Mouse (Mus musculus): ENCODE data around the gene Eefsec. TPM values are rescaled to one million over a fixed set of nuclear protein-coding genes. Genes with fewer than 3 reads are reported as not detected.

Gene Eefsec
- polyA plus RNA-seq, 1 experiment = 5.2 TPM

DNA sequence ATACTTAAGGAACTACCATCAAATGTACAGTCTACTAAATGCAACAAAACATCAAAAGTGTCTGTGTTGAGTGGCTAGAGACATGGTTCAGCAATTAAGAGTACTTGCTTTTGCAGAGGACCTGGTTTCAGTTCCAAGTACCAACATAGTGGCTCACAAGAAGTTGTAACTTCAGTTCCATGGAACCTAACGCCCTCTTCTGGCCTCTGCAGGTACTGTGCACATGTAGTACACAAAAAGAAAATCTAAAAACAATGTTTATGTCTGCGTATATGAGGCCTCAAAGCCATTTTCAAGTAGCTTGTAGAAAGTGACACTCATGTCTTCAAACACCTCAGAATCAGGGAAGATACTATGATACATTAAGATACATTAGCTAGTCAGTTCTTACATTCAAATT, 48.4 kb downstream of the Eefsec start:
- WGBS = 74% methylated on average over 2 of the region's 2 CpGs
- H3K27ac ChIP-seq (ENCODE audit: control insufficient read depth, insufficient read depth, low read depth, low read length, poor library complexity) = no peak overlapping the region
- H3K4me1 ChIP-seq (ENCODE audit: control insufficient read depth, insufficient read depth, low read length) = no peaks in the 10 kb centered on the region
- no peak overlapping the region for H3K4me3 ChIP-seq (replicated peaks; ENCODE audit: control insufficient read depth, low read depth, low read length)
- TF ChIP-seq POLR2A (IDR thresholded peaks at IDR 0.05; ENCODE audit: borderline replicate concordance, control insufficient read depth, low read depth, low read length) (no peak), CTCF (IDR thresholded peaks at IDR 0.05; ENCODE audit: control insufficient read depth, insufficient read depth, low read length) (no peak)

GRCm38 (mm10) chr6:88388946-88389345, 57.4 kb downstream of the Eefsec start:
- peaks cover 1% of the 10 kb centered on the region for H3K4me1 ChIP-seq (ENCODE audit: control insufficient read depth, insufficient read depth, low read length)
- no peak for TF ChIP-seq CTCF (IDR thresholded peaks at IDR 0.05; ENCODE audit: control insufficient read depth, insufficient read depth, low read length)
- no peak for TF ChIP-seq POLR2A (IDR thresholded peaks at IDR 0.05; ENCODE audit: borderline replicate concordance, control insufficient read depth, low read depth, low read length)

DNA sequence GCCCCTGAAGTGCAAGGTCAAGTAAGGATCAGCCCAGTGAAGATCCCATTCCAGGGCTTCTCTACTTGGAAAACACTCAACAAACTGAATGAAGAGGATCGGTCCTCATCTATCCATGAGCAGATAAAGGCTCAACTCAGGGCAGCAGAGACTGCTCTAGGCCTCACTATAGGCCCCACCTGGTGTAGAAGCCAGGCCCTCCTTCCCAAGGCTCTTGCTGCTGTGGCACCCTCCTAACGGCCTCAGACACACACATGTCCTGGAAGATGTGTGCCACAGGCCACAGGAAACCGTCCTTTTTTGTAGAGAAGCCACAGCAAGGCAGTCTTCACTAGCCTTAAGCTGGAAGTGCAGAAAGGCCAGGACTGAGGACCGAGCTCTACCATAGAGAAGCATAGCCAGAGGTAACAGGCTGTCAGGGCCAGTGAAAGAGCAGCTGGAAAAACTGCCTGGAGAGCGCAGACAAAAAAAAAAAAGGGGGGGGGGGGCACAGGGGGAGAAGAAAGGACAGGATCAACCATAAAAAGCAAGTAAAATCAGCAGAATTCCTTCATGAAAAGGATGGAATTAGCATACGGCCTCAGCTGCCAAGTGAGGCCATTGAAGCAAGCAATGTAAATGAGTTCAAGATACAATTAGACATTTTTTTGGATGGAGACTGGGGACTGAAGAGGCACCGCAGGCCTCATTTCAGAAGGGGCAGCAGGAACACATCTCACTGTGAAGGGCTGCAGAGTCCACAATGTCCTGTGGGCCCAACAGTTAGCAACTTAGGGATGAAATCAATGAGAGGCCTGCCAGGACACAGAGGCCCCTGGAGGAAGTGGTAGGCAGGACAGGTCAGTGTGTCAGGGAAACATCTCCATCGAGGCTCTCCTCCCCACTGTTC, 58.3 kb downstream of the Eefsec start:
- TF ChIP-seq POLR2A (IDR thresholded peaks at IDR 0.05; ENCODE audit: borderline replicate concordance, control insufficient read depth, low read depth, low read length) (no peak), CTCF (IDR thresholded peaks at IDR 0.05; ENCODE audit: control insufficient read depth, insufficient read depth, low read length) (no peak)
- Histone ChIP-seq H3K4me1 (ENCODE audit: control insufficient read depth, insufficient read depth, low read length) (peaks cover 1% of the 10 kb centered on the region), H3K27ac (ENCODE audit: control insufficient read depth, insufficient read depth, low read depth, low read length, poor library complexity) (no peak overlapping the region), H3K4me3 (replicated peaks; ENCODE audit: control insufficient read depth, low read depth, low read length) (no peak overlapping the region)
- WGBS = 68% methylated on average over 8 of the region's 8 CpGs

More at GRCm38 (mm10) chr6:88388946-88389345, 57.4 kb downstream of the Eefsec start:
- H3K4me3 ChIP-seq (replicated peaks; ENCODE audit: control insufficient read depth, low read depth, low read length) = no peak overlapping the region
- WGBS = 37% methylated on average over 5 of the region's 5 CpGs
- no peak overlapping the region for H3K27ac ChIP-seq (ENCODE audit: control insufficient read depth, insufficient read depth, low read depth, low read length, poor library complexity)

- no peak overlapping the region for H3K27ac ChIP-seq (ENCODE audit: control insufficient read depth, insufficient read depth, low read depth, low read length, poor library complexity)
- TF ChIP-seq POLR2A (IDR thresholded peaks at IDR 0.05; ENCODE audit: borderline replicate concordance, control insufficient read depth, low read depth, low read length) (no peak), CTCF (IDR thresholded peaks at IDR 0.05; ENCODE audit: control insufficient read depth, insufficient read depth, low read length) (no peak)
- H3K4me3 ChIP-seq (replicated peaks; ENCODE audit: control insufficient read depth, low read depth, low read length) = no peak overlapping the region
- WGBS = 68% methylated on average over 8 of the region's 8 CpGs
- peaks cover 5% of the 10 kb centered on the region for H3K4me1 ChIP-seq (ENCODE audit: control insufficient read depth, insufficient read depth, low read length)
These were observed 61.8 kb downstream of the Eefsec start for GRCm38 (mm10) chr6:88384420-88385053.

GRCm38 (mm10) chr6:88383734-88384133, 62.6 kb downstream of the Eefsec start:
- Histone ChIP-seq H3K4me3 (replicated peaks; ENCODE audit: control insufficient read depth, low read depth, low read length) (no peak overlapping the region), H3K27ac (ENCODE audit: control insufficient read depth, insufficient read depth, low read depth, low read length, poor library complexity) (no peak overlapping the region), H3K4me1 (ENCODE audit: control insufficient read depth, insufficient read depth, low read length) (peaks cover 8% of the 10 kb centered on the region)
- no peak for TF ChIP-seq POLR2A (IDR thresholded peaks at IDR 0.05; ENCODE audit: borderline replicate concordance, control insufficient read depth, low read depth, low read length)
- TF ChIP-seq CTCF (IDR thresholded peaks at IDR 0.05; ENCODE audit: control insufficient read depth, insufficient read depth, low read length) = no peak

GRCm38 (mm10) chr6:88379756-88380155, 66.6 kb downstream of the Eefsec start:
- no peak overlapping the region for H3K27ac ChIP-seq (ENCODE audit: control insufficient read depth, insufficient read depth, low read depth, low read length, poor library complexity)
- peaks cover 8% of the 10 kb centered on the region for H3K4me1 ChIP-seq (ENCODE audit: control insufficient read depth, insufficient read depth, low read length)
- WGBS = 43% methylated on average over 3 of the region's 3 CpGs
- TF ChIP-seq POLR2A (IDR thresholded peaks at IDR 0.05; ENCODE audit: borderline replicate concordance, control insufficient read depth, low read depth, low read length) (no peak), CTCF (IDR thresholded peaks at IDR 0.05; ENCODE audit: control insufficient read depth, insufficient read depth, low read length) (no peak)
- no peak overlapping the region for H3K4me3 ChIP-seq (replicated peaks; ENCODE audit: control insufficient read depth, low read depth, low read length)

DNA sequence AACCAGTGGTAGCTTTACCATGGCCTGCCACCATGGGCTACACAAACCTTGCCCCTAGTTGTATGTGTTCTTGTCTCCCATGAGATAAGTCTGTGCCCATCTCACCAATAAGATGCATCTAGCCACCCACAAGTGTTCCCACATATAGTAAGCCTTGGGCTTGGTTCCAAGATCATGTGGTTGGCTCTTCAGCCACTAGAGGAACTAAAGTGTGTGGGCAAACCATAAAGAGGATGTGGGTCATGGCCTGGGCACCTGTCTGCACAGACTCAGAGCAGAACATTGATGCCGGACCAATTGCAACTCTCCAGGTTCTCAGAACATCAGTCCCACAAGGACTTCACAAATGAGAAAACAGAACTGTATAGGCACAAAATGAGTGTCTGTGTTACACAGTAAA, 67.5 kb downstream of the Eefsec start:
- no peak overlapping the region for H3K27ac ChIP-seq (ENCODE audit: control insufficient read depth, insufficient read depth, low read depth, low read length, poor library complexity)
- peaks cover 8% of the 10 kb centered on the region for H3K4me1 ChIP-seq (ENCODE audit: control insufficient read depth, insufficient read depth, low read length)
- TF ChIP-seq POLR2A (IDR thresholded peaks at IDR 0.05; ENCODE audit: borderline replicate concordance, control insufficient read depth, low read depth, low read length) (no peak), CTCF (IDR thresholded peaks at IDR 0.05; ENCODE audit: control insufficient read depth, insufficient read depth, low read length) (0 out of 2 replicates have a peak, but pooled peaks have one; percentile 14)
- H3K4me3 ChIP-seq (replicated peaks; ENCODE audit: control insufficient read depth, low read depth, low read length) = no peak overlapping the region
- WGBS = 0% methylated on average over 1 of the region's 1 CpGs

DNA sequence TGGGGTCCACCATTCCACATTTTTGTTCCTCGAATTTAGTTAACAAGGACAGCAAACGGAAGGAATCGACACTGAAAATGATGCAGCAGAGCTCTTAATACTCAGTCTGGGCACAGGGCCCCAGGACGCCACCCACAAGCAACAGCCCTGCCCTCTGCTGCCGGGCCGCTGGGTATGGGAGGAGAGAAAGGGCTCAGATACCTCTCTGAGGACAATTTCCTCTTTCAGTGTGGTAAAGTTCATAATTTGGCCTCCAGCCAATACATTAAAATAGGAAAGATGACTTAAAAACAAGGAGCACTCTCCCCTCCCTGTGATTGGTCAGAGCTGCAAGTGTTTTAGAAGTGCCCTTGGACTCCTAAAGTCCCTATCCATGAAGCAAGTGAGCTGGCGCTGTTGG, 72.1 kb downstream of the Eefsec start:
- Histone ChIP-seq H3K4me1 (ENCODE audit: control insufficient read depth, insufficient read depth, low read length) (peaks cover 5% of the 10 kb centered on the region), H3K27ac (ENCODE audit: control insufficient read depth, insufficient read depth, low read depth, low read length, poor library complexity) (no peak overlapping the region), H3K4me3 (replicated peaks; ENCODE audit: control insufficient read depth, low read depth, low read length) (no peak overlapping the region)
- no peak for TF ChIP-seq POLR2A (IDR thresholded peaks at IDR 0.05; ENCODE audit: borderline replicate concordance, control insufficient read depth, low read depth, low read length)
- no peak for TF ChIP-seq CTCF (IDR thresholded peaks at IDR 0.05; ENCODE audit: control insufficient read depth, insufficient read depth, low read length)
- WGBS = 43% methylated on average over 7 of the region's 7 CpGs

Measured in bone marrow, adult 2 months (tissue).